Mouse (Mus musculus): ENCODE measurements around the gene Spint1. TPM values are rescaled to one million over a fixed set of nuclear protein-coding genes. Genes with fewer than 3 reads are reported as not detected.
A peak's percentile ranks its signal among the peaks of the same experiment; 100 is the strongest.

Spint1 gene
- total RNA-seq, 4 experiments from 2014 or later: 0.14 TPM; not detected in 3

DNA sequence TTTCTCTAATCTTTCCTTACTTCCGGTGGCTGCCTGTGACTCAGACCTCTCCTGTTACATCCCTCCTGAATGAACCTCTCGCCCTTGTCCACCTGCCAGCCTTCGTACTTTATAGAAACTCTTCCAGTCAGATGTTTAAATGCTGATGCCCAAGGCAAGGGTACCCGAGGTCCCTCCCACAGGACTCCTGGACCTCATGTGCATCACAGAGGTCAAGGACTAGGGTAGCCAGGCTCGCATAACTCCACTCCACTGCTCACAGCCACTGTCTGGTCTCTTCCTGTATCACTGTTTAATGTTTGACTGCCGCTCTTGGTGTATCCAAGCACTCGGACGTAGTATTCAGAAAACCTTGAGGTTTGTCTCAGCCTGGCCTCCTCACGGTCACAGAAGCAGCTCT, 5.4 kb downstream of the Spint1 start:
- no peak for DNase-seq (ENCODE audit: low spot score)

DNA sequence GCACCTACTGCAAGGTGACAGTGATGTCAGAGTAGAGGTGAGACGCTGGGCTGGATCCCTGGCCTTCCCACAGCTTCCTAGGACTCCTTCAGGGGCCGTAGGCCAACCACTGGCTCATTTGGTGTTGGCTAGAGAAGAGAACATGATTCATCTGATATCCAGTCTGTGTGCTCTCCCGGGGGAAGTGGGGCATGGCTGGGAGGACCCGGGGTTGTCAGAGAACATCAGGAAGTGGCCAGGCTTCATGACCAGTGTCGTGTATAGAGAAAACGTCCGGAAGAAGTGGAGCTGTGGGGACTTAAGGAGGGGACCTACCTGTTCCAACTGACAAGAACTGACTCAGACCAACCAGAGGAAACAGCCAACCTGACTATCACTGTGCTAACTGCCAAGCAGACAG, 8.1 kb downstream of the Spint1 start:
- DNase-seq (ENCODE audit: low spot score): no peak

DNA sequence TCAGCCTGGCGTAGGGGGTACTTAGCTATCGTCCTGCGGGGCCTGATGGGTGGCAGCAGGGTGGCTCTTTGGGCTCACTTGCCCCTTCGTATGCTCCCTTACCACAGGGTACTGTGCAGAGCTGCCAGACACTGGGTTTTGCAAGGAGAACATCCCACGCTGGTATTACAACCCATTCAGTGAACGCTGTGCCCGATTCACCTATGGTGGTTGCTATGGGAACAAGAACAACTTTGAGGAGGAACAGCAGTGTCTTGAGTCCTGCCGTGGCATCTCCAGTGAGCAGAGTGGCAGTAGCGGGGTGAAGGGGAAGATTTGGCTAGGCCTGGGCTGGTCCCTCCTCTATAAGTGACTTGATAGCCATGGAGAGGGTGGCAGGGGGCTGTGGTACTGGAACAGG, 10.7 kb downstream of the Spint1 start:
- DNase-seq (ENCODE audit: low spot score): no peak

DNA sequence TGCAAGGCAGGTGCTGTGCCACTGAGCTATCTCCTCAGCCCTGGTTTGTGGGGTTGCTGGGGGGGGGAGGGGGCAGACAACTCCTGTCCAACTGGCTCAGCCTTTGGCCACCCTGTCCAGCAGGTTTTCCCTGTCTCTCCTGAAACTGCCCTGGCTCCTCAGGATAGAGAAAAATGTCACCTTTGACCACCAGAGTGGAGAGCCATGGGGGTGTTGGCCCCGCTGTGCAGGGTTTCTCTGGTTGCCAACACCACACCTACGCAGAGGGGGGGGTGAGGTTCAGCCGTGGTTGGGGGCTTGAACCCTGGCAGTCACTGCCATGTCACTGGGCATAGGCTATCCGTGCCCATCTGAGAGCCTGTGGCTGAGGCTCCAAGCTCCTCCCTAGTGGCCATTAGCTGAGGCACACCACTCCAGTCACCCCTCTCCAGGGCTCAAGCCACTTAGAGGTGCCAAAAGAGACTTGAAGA, 12.5 kb downstream of the Spint1 start:
- DNase-seq (ENCODE audit: low spot score): no peak

DNA sequence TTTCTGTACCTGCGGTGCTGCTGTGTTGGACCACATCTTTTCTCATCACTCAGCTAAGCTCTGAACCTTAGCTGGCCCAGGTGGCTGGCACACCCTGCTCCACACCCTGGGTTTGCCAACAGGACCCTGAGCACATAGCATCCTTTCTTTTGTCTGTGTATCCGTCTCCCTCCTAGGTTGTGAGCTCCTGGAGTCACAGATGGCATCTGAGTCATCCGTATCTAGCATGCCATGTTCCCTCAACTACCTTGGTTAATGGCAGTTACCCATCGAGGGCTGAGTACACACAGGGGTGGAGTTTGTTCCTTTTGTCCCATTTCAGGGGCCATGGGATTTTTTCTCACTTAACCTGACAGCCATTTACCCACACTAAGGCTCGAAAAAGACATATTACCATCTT, 13.2 kb downstream of the Spint1 start:
- DNase-seq (ENCODE audit: low spot score): no peak

DNA sequence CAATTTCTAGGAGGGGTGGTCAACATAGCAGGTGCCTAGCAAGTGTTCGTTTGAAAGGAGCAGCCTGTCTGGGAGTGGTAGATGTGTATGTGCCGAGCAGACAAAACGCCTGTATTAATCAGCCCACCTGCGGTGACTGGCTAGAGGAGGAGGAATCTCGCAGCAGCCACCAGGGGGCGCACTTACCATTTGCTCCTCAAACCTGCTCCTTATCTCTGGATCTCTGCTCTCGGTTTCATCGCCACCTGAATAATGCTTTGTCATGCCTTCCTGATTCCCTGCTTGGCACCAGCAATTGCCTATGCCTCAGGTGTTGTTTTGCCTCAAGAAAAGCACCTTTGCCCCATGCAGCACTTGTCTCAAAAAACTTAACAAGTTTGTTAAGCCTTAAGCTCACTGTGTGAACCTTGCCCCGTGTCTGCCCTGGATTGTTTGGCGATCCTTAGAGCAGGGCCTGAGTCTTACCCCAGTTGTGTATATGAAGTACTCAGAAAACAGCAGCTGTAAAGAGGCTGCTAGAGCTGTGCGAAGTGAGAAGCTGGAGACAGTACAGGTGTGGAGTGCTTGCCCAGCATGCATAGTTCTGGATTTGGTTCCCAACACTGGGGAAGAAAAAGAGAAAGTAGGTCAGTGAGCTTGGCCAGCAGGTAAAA, 13.8 kb downstream of the Spint1 start:
- peak; percentile 64 for DNase-seq (ENCODE audit: low spot score)

DNA sequence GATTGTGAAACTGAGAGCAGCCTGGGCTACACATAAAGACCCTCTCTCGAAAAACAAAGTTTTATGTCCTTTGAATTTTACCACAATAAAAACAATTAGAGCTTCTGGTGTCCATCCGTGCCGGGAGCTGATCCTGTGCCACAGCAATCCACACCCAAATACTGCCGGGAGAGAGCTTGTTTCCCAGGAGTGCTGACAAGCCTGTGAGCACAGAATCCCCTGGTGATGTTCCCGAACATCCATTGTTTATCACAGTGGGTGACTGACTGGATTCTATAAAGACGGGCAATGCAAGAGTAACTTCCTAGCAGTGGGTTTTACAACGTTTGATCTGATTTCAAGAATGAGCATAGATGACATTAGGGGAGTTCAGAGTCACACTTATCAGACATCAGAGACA, 17.8 kb downstream of the Spint1 start:
- DNase-seq (ENCODE audit: low spot score): no peak

DNA sequence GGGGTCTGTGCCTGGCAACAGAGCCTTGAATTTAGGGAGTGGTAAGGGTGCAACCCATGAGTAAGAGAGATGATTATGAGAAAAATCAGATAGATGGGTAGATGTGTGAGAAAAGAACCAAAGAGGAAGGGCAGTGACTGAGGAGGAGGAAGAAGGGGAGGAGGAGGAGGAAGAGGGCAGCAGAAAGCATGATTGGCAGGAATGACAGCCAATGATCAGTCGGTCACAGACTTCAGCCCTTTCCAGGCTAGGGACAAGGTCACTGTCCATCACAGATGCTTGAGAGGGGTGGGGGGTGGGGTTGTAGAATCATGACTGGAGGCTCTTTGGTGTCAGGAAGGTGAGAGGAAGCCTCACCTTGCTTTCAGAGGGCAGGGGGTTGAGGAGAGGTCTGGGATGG, 23.4 kb downstream of the Spint1 start:
- DNase-seq (ENCODE audit: low spot score): no peak

DNA sequence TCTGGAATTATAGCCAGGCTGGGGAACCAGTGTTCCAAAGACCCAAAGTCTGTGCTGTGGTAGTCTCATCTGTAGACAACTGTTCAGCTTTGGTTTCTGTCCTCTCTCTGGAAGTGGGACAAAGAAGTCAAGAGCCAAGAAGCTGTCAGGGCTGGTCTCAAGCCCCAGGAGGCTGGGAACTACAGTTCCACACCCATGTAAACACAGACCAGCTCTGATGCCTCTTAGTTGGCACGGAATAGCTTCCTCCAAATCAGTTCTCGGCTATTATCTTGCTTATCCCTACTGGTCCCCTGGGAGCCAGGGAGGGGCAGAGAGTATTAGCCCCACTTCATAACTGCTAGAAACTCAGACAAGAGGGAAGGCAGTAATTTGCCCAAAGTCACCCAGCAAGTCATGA, 24.2 kb downstream of the Spint1 start:
- no peak for DNase-seq (ENCODE audit: low spot score)

DNA sequence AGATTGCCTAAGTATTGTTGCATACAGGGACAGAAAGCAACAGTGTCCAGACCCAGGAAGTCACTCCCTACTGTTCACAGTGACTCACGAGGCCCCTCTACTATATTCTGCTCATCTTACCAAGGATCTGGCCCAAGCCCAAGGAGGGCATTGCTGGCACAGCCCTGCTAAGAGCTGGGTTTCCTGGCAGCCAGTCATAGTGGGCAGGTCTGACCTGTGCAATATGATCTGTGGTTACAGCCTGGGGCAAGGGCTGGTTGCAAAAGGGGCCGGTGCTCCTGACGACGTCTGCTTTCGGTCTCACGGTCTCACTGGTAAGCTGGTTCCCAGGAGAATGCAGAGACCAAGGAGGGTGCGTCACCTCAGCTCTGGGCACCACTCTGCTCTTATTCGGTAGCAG, 25.8 kb downstream of the Spint1 start:
- DNase-seq (ENCODE audit: low spot score): peak; percentile 22

DNA sequence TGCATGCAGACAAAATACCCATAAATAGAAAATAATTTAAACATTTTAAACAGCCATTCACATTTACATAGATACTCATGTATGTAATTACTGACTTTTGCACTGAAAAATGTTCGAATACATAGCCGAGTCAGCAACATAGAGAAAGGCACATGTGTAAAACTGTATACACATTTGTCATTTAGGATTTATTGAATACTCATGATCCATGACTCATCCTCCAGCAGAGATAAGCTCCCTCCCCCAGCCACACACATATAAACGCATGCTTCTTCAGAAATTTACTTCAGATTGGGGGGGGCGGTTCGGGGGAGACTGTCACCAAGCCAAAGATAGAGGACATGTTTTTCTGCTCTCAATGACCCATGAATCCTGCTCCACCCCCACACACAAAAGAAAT, 26.7 kb downstream of the Spint1 start:
- DNase-seq (ENCODE audit: low spot score): no peak

DNA sequence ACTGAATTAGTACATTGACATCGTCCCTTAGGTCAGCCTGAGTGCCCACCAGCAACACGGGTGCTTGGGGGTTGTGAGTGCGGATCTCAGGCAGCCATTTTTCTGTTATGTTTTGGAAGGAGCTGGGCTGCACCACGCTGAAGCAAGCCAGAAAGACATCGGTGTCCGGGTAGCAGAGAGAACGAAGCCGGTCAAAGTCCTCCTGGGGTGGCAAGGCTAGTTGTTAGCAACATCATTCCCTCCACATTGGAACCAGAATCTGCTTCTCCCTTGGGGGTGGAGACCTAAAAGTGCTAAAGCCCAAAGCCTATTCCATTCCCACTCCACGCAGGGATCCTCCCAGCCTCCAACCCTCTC, 33.1 kb downstream of the Spint1 start:
- DNase-seq (ENCODE audit: low spot score): no peak

DNA sequence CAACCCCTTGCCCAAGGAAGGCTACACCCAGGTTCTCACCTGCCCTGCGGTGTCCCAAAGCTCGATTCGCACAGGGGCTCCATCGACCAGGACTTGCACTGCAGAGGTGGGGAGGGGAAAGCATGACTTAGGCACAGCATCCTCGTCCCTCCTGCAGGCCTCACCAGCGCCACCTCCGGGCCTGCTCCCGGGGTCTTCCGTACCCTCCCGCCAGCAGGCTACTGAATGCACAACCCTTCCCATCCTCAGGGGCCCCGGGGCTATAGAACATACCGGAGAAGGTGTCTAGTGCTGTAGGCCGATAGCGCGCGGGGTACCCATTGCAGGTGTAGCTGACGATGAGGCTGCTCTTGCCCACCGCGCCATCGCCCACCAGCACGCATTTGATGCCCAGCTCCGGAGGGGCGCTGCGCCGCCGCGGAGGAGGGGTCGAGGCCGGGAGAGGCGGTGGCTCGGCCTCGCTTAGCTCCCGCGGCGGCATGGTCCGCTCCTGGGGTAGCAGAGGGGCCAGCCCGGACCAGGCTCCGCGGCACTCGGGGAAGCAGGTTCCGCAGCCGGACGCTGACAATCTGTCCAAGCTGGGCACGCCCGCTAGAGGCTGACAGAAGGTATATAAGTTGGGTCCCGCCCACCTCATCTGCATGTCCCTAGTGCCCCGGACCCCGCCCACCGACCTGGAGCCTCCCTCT, 33.6 kb downstream of the Spint1 start, which contains the start of gene Rhov:
Gene Rhov (minus strand): TSS at position 630 of the 689 bp plus-strand sequence.
- DNase-seq (ENCODE audit: low spot score): no peak

DNA sequence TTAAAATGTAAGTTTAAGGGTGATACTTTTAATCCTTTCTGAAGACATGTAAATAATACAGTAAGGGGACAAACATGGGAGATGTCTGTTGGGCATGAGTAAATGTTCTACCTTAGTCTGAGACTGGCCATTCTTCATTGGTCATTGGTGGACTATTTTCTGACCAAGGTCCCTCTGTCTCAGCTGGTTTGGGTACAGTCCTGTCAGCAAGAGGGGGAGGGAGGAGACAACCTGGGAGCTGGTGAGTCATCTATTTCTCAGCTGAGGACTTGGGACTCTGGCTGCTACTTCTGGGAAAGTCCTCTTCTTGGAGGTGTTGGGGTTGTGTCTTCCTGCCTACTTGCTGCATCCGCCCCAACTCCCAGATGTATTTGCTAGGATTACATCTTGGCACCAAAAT, 37.0 kb downstream of the Spint1 start:
- no peak for DNase-seq (ENCODE audit: low spot score)

DNA sequence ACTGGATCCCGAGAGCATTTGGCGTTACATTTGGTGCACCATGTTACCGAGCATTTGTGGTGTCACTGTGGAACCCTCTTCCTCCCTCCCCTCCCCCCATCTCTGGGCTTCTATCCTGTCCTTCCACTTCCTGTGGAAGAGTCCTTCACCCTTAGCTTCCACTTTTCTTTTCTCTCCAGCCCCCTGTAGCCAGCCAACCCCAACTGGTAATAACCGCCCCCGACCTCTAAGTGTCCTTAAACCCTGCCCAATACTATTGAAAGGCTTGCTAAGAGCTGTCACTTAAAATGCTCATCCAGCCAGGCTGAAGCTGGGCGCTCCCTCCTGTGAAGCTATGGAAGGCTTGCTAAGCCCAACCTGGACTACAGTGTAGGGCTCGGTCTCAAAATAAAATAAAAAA, 39.8 kb downstream of the Spint1 start:
- no peak for DNase-seq (ENCODE audit: low spot score)

DNA sequence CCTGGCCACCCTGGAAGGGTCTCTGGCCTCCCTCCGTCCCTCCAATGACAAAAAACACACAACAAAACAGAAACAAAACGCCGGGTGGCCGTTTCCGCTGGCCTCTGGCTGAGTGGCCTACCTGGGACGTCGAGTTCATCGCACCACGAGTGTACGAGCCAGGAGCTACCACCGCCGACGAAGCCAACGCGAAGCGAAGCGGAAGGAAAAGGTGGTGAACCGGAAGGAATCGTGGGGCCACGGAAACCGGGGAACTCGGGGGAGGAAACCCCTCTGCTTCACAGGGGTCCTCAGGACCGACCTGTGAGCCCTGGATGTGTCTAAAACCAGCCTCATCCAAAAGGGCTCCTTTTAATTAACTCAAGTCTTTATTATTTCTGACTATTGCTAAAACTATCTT, 40.6 kb downstream of the Spint1 start:
- no peak for DNase-seq (ENCODE audit: low spot score)

DNA sequence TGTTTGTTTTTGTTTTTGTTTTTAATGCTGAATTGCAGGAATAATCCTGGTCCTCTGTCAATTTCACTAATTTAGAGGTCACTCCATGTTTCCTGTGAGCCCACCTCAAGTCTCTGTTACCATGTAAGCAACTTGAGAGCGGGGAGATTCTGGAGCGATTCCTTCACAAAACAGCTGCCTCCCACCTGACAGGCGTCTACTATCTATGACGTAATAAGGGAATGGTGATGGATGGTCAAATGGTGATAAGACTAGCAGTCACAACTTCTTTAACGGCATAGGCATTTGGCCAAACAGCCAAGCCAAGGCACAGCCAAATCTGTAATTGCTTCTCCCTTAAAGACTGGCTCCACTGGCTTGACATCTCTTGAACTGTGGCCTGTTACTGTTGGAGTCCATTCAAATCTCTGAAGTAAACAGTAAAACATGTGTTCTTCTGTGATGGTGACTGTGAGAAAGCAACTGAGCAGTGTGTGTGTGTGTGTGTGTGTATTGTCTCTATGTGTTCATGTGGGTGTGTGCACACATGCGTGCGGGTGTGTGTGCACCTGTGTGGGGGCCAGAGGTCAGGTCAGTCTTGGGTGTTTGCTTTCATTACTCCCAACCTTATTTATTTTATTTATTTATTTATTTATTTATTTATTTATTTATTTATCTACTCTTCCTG, 44.9 kb downstream of the Spint1 start:
- no peak for DNase-seq (ENCODE audit: low spot score)

DNA sequence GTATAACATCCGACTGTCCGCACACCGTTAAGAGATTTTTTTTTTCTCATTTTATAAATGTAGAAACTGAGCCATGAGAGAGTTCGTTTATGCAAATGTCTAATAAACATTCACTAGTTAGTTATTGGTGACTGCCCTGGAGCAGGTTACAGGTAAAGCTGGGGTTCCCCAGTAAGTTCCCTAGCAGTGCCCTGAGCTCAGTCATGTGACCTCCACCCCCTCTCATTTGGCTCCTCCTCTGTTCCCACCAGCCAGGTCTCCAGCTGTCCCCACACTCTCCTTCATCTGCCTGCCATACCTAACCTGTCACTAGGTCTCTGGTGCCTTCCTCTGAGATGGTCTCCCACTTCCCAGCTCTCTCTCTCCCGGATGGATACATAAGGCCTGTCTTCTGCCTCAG, 50.2 kb downstream of the Spint1 start:
- no peak for DNase-seq (ENCODE audit: low spot score)

DNA sequence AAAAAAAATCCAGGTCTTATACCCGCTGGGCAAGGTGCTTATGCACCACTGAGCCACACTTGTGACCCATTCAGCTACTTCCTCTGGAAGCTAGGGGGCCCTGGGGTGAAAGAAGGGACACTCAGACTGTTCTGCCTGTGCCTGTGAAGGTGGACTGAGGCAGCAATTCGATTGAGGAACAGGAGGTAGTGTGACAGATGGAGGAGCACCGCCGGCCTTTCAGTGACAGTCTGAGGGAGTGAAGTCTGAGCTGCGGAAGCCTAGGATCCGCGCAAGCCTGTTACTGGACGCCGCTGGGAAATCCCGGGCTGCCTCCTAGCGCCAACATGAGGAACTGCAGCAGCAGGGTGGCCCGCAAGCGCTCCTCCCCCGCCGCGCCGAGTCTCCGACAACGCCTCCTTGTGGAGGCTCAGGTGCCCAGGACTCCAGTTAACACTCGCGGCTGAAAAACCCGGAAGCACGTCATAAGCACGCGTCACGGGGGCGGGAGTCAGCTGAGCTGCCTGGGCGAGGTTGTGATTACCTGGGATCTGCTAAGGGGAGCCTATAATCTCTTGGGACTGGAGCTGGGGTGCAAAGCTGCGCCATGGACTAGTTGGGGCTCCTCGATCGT, 51.2 kb downstream of the Spint1 start, which contains the start of gene Vps18:
Gene Vps18 (plus strand): TSS at position 471 of the 613 bp plus-strand sequence.
- peak; percentile 98 for DNase-seq (ENCODE audit: low spot score)

DNA sequence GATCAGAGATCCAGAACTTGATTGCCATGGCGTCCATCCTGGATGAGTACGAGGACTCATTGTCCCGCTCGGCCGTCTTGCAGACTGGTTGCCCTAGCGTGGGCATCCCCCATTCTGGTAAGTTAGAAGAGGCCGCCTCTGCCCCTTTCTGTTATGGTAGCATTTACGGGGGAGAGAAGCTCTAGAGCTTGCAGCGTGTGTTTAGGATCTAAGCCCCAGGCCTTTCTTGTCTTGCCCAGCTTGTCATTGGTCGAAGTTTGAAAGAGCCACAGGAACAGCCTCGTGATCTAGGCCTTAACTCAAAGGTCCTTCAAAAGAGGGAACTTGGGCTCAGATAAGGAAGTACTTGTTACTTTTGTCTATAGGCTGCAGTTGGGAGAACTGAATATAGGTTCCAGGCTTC, 51.9 kb downstream of the Spint1 start:
- peak; percentile 28 for DNase-seq (ENCODE audit: low spot score)

DNA sequence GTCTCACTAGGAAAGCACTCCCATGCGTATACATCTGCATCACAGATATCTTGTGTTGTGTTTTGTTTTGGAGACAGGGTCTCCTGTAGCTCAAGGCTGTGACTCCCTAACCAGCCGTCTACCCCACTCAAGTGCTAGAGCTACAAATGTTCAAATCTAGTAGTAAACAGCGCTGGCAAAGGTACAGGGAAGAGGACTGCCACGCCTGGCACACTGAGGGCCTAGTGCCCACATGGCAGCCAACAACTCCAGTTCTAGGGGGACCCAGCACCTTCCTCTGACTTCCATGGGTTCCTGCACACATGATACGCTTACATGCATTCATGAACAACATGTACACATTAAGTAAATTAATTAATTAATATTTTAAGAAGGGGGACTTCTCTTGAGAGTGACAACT, 55.1 kb downstream of the Spint1 start:
- DNase-seq (ENCODE audit: low spot score): no peak

DNA sequence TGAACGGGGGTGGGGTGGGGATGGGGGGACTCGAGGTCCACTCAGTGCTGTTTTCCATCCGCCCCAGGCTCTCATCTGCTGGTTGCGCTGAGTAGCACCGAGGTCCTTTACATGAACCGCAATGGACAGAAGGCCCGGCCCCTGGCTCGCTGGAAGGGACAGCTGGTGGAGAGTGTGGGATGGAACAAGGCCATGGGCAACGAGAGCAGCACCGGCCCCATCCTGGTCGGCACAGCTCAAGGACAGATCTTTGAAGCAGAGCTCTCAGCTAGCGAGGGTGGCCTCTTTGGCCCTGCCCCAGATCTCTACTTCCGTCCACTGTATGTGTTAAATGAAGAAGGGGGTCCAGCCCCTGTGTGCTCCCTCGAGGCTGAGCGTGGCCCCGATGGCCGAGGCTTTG, 55.7 kb downstream of the Spint1 start:
- DNase-seq (ENCODE audit: low spot score): no peak

DNA sequence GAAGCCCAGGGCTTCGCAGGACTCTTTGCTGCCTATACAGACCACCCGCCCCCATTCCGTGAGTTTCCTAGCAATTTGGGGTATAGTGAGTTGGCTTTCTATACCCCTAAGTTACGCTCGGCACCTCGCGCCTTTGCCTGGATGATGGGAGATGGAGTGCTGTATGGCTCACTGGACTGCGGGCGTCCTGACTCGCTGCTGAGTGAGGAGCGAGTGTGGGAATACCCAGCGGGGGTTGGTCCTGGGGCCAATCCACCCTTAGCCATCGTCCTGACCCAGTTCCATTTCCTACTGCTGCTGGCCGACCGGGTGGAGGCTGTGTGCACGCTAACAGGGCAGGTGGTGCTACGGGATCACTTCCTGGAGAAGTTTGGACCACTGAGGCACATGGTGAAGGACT, 56.1 kb downstream of the Spint1 start:
- no peak for DNase-seq (ENCODE audit: low spot score)

Data from heart, adult 8-10 months (tissue).